Mouse (Mus musculus): ENCODE measurements around the gene Fam71f1. TPM values are rescaled to one million over a fixed set of nuclear protein-coding genes. Genes with fewer than 3 reads are reported as not detected.
"Not testable (repeated sequence)": the region's sequence is repeated elsewhere in the genome, so short reads cannot be mapped to it uniquely, and the experiment has no call there.

Fam71f1 gene
- total and polyA plus RNA-seq, 3 experiments = 0.16 TPM; not detected in 2

DNA sequence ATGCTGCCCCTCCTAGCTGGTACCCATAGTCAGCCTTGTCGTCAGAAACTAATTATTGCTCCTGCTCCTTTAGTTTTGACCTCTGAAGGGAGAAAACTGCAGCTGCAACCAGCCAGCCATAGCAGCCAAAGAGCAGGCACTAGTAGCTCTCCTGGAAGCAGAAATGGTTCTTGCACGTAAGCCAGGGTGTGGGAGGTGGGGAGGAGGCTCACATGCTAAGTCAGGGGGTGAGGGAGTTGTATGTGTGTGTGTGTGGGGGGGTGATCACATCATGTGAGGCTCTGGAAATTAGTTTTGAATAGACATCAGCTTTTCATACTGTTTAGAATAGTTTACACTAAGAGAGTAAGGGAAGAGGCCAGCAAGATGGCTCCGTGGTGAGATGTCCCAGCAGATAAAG, 999 bp upstream of the Fam71f1 start:
- peaks cover 30% of the 10 kb centered on the region for H3K27me3 ChIP-seq (ENCODE audit: insufficient read depth, low read length)
- H3K4me3 ChIP-seq (ENCODE audit: low read depth, low read length) = no peak overlapping the region
- DNase-seq (ENCODE audit: low spot score) = no peak
- H3K9me3 ChIP-seq (replicated peaks) = no peaks in the 10 kb centered on the region
- ATAC-seq (ENCODE audit: extremely low read depth, insufficient number of reproducible peaks, low FRiP score, poor library complexity, severe bottlenecking) = no peak
- H3K4me1 ChIP-seq (ENCODE audit: insufficient read depth, low read depth, low read length) = peaks cover 3% of the 10 kb centered on the region; the same call in 1 of the 2 replicates
- H3K36me3 ChIP-seq (replicated peaks) = no peaks in the 10 kb centered on the region
- TF ChIP-seq POLR2AphosphoS5 (IDR thresholded peaks at IDR 0.05; ENCODE audit: insufficient replicate concordance, low read depth, low read length) (no peak), GATA2 (IDR thresholded peaks at IDR 0.05; ENCODE audit: borderline replicate concordance, low read depth, low read length) (no peak), CTCF (IDR thresholded peaks at IDR 0.05; ENCODE audit: low read depth, low read length) (no peak), GATA1 (IDR thresholded peaks at IDR 0.05; ENCODE audit: borderline replicate concordance, low read length) (no peak), TAL1 (conservative IDR thresholded peaks at IDR 0.05; ENCODE audit: low read depth, low read length) (no peak)

DNA sequence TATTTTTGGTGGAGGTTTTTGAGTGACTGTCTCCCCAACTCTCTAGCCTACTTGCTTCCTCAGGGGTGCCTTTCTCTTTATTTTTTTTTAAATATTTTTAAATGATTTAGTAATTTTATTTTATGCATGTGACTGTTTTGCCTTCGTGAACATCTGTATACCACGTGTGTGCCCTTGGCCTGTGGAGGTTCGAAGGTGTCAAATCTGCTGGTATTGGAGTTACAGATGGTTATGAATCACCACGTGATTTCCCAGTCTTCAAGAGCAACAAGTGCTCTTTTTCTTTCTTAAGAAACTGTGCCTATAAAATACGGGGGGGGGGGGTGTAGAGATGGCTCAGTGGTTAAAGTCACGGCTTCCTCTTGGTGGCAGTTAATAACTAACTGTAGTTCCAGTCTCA, 2.6 kb downstream of the Fam71f1 start:
- Histone ChIP-seq H3K36me3 (replicated peaks) (no peaks in the 10 kb centered on the region), H3K9me3 (replicated peaks) (no peaks in the 10 kb centered on the region), H3K4me1 (ENCODE audit: insufficient read depth, low read depth, low read length) (peaks cover 3% of the 10 kb centered on the region; the same call in 1 of the 2 replicates), H3K27me3 (ENCODE audit: insufficient read depth, low read length) (peaks cover 42% of the 10 kb centered on the region), H3K4me3 (ENCODE audit: low read depth, low read length) (no peak overlapping the region)
- DNase-seq (ENCODE audit: low spot score) (no peak), ATAC-seq (ENCODE audit: extremely low read depth, insufficient number of reproducible peaks, low FRiP score, poor library complexity, severe bottlenecking) (no peak)
- TF ChIP-seq POLR2AphosphoS5 (IDR thresholded peaks at IDR 0.05; ENCODE audit: insufficient replicate concordance, low read depth, low read length) (no peak), GATA1 (IDR thresholded peaks at IDR 0.05; ENCODE audit: borderline replicate concordance, low read length) (no peak), TAL1 (conservative IDR thresholded peaks at IDR 0.05; ENCODE audit: low read depth, low read length) (no peak), GATA2 (IDR thresholded peaks at IDR 0.05; ENCODE audit: borderline replicate concordance, low read depth, low read length) (no peak), CTCF (IDR thresholded peaks at IDR 0.05; ENCODE audit: low read depth, low read length) (no peak)

DNA sequence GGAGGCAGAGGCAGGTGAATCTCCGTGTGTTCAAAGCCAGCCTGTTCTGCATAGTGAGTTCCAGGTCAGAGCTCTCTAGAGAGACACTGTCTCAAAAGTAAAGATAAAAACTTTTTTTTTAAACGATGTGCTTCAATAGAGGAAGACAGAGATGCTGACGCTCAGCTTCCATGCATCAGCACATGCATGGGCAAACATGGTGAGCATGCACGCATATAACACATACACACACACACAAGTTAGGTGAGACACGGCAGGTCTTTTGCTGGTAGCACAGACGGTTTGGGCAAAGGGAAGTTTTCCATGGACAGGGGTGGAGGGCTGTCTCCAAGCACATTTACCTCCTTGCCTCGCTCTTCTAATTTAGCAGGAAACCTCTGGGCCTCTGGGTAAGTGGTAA, 3.2 kb downstream of the Fam71f1 start:
- DNase-seq (ENCODE audit: low spot score) (no peak), ATAC-seq (ENCODE audit: extremely low read depth, insufficient number of reproducible peaks, low FRiP score, poor library complexity, severe bottlenecking) (no peak)
- Histone ChIP-seq H3K36me3 (replicated peaks) (no peaks in the 10 kb centered on the region), H3K27me3 (ENCODE audit: insufficient read depth, low read length) (peaks cover 46% of the 10 kb centered on the region), H3K4me1 (ENCODE audit: insufficient read depth, low read depth, low read length) (peaks cover 3% of the 10 kb centered on the region; the same call in 1 of the 2 replicates), H3K9me3 (replicated peaks) (no peaks in the 10 kb centered on the region), H3K4me3 (ENCODE audit: low read depth, low read length) (no peak overlapping the region)
- no peak for TF ChIP-seq CTCF (IDR thresholded peaks at IDR 0.05; ENCODE audit: low read depth, low read length)
- TF ChIP-seq GATA2 (IDR thresholded peaks at IDR 0.05; ENCODE audit: borderline replicate concordance, low read depth, low read length) = no peak
- no peak for TF ChIP-seq TAL1 (conservative IDR thresholded peaks at IDR 0.05; ENCODE audit: low read depth, low read length)
- TF ChIP-seq GATA1 (IDR thresholded peaks at IDR 0.05; ENCODE audit: borderline replicate concordance, low read length) = no peak
- TF ChIP-seq POLR2AphosphoS5 (IDR thresholded peaks at IDR 0.05; ENCODE audit: insufficient replicate concordance, low read depth, low read length) = no peak

DNA sequence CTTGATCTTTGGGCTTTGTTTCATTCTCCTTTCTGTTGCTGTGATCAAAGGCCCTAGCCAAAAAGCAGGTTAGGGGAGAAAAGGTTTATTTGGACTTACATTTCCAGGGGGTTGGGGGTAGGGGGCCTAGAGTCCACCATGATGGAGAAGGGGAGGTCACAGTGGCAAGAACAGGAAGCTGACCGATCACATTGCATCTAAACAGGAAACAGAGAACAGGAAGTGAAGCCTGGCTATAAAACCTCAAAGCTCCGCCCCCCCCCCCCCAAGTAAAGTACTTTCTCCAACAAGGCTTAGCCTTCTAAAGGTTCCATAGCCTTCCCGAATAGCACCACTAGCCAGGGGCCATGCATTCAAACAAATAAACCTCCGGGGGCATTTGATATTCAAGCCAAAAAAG, 3.8 kb downstream of the Fam71f1 start:
- DNase-seq (ENCODE audit: low spot score) (no peak), ATAC-seq (ENCODE audit: extremely low read depth, insufficient number of reproducible peaks, low FRiP score, poor library complexity, severe bottlenecking) (no peak)
- peaks cover 50% of the 10 kb centered on the region for H3K27me3 ChIP-seq (ENCODE audit: insufficient read depth, low read length)
- TF ChIP-seq GATA1 (IDR thresholded peaks at IDR 0.05; ENCODE audit: borderline replicate concordance, low read length) (no peak), CTCF (IDR thresholded peaks at IDR 0.05; ENCODE audit: low read depth, low read length) (no peak), POLR2AphosphoS5 (IDR thresholded peaks at IDR 0.05; ENCODE audit: insufficient replicate concordance, low read depth, low read length) (no peak), TAL1 (conservative IDR thresholded peaks at IDR 0.05; ENCODE audit: low read depth, low read length) (no peak), GATA2 (IDR thresholded peaks at IDR 0.05; ENCODE audit: borderline replicate concordance, low read depth, low read length) (no peak)
- peaks cover 3% of the 10 kb centered on the region; the same call in 1 of the 2 replicates for H3K4me1 ChIP-seq (ENCODE audit: insufficient read depth, low read depth, low read length)
- no peaks in the 10 kb centered on the region for H3K9me3 ChIP-seq (replicated peaks)
- no peak overlapping the region for H3K4me3 ChIP-seq (ENCODE audit: low read depth, low read length)
- no peaks in the 10 kb centered on the region for H3K36me3 ChIP-seq (replicated peaks)

DNA sequence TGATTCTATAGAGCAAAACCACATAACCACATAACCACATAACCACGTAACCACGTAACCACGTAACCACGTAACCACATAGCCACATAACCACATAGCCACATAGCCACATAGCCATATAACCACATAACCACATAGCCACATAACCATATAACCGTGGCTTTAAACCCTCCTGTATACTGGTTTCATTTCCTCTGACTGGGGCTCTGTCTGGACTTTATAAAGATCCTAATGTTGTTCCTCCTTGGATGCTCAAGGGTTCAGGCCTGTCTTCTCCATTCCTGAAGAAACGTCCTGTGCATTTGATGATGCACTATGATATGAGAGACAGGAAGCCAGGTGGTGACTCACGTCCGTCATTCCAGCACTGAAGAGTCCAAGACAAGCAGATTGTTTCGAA, 8.0 kb downstream of the Fam71f1 start:
- no peaks in the 10 kb centered on the region for H3K36me3 ChIP-seq (replicated peaks)
- no peaks in the 10 kb centered on the region for H3K9me3 ChIP-seq (replicated peaks)
- DNase-seq (ENCODE audit: low spot score) (no peak), ATAC-seq (ENCODE audit: extremely low read depth, insufficient number of reproducible peaks, low FRiP score, poor library complexity, severe bottlenecking) (no peak)
- H3K4me3 ChIP-seq (ENCODE audit: low read depth, low read length) = no peak overlapping the region
- H3K4me1 ChIP-seq (ENCODE audit: insufficient read depth, low read depth, low read length) = peaks cover 7% of the 10 kb centered on the region; the same call in 1 of the 2 replicates
- peaks cover 46% of the 10 kb centered on the region for H3K27me3 ChIP-seq (ENCODE audit: insufficient read depth, low read length)
- no peak for TF ChIP-seq TAL1 (conservative IDR thresholded peaks at IDR 0.05; ENCODE audit: low read depth, low read length)
- no peak for TF ChIP-seq GATA1 (IDR thresholded peaks at IDR 0.05; ENCODE audit: borderline replicate concordance, low read length)
- no peak for TF ChIP-seq GATA2 (IDR thresholded peaks at IDR 0.05; ENCODE audit: borderline replicate concordance, low read depth, low read length)
- no peak for TF ChIP-seq CTCF (IDR thresholded peaks at IDR 0.05; ENCODE audit: low read depth, low read length)
- no peak for TF ChIP-seq POLR2AphosphoS5 (IDR thresholded peaks at IDR 0.05; ENCODE audit: insufficient replicate concordance, low read depth, low read length)

DNA sequence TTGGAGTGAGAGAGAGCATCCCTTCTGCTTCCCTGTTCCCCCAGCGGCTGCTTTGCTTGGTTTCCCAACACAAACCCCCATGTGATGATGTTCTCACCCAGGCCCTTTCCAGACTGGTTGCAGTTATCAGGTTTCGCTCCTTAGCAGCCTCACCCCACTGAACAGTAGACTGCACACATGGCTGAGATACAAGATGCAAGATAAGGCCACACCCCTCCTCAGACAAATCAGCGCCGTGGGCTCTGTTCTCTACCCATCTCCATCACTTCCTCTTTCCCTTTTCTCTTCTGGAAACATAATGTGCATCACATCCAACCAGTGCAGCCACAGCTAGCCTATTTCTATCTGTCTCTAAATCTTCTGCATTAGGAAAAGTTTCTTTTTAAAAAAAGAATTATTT, 10.6 kb downstream of the Fam71f1 start:
- Histone ChIP-seq H3K27me3 (ENCODE audit: insufficient read depth, low read length) (peaks cover 62% of the 10 kb centered on the region), H3K4me1 (ENCODE audit: insufficient read depth, low read depth, low read length) (peaks cover 4% of the 10 kb centered on the region; the same call in 1 of the 2 replicates), H3K9me3 (replicated peaks) (no peaks in the 10 kb centered on the region), H3K36me3 (replicated peaks) (no peaks in the 10 kb centered on the region), H3K4me3 (ENCODE audit: low read depth, low read length) (no peak overlapping the region)
- ATAC-seq (ENCODE audit: extremely low read depth, insufficient number of reproducible peaks, low FRiP score, poor library complexity, severe bottlenecking) = no peak; the same call in 1 of the 2 replicates
- no peak for TF ChIP-seq TAL1 (conservative IDR thresholded peaks at IDR 0.05; ENCODE audit: low read depth, low read length)
- TF ChIP-seq GATA1 (IDR thresholded peaks at IDR 0.05; ENCODE audit: borderline replicate concordance, low read length) = no peak
- TF ChIP-seq GATA2 (IDR thresholded peaks at IDR 0.05; ENCODE audit: borderline replicate concordance, low read depth, low read length) = no peak
- TF ChIP-seq POLR2AphosphoS5 (IDR thresholded peaks at IDR 0.05; ENCODE audit: insufficient replicate concordance, low read depth, low read length) = no peak
- TF ChIP-seq CTCF (IDR thresholded peaks at IDR 0.05; ENCODE audit: low read depth, low read length) = no peak
- DNase-seq (ENCODE audit: low spot score) = no peak

DNA sequence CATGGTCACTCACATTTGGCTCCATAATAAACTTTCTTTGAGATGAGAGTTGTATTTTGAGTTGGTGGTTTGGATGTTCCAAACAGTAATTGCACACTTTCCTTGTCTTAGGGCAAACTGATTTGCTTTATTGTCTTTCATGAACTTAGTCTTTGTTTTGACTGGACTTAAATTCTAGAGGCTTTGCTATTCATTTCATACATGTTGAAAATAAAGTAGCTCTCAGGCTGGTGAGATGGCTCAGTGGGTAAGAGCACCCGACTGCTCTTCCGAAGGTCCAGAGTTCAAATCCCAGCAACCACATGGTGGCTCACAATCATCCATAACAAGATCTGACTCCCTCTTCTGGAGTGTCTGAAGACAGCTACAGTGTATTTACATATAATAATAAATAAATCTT, 27.6 kb downstream of the Fam71f1 start:
- not testable (repeated sequence) for H3K4me3 ChIP-seq (ENCODE audit: low read depth, low read length); DNase-seq (ENCODE audit: low spot score); ATAC-seq (ENCODE audit: extremely low read depth, insufficient number of reproducible peaks, low FRiP score, poor library complexity, severe bottlenecking); H3K27me3 ChIP-seq (ENCODE audit: insufficient read depth, low read length); H3K9me3 ChIP-seq (replicated peaks); H3K36me3 ChIP-seq (replicated peaks)
- H3K4me1 ChIP-seq (ENCODE audit: insufficient read depth, low read depth, low read length) = peaks cover 17% of the 10 kb centered on the region
